Mouse (Mus musculus) forebrain, embryonic 15.5 days (tissue): ENCODE results near the gene Sigmar1. TPM values are rescaled to one million over a fixed set of nuclear protein-coding genes. Genes with fewer than 3 reads are reported as not detected.
"Not testable (repeated sequence)": the region's sequence is repeated elsewhere in the genome, so short reads cannot be mapped to it uniquely, and the experiment has no call there.

Source experiments
- ATAC-seq: fragments of 200-750 bp; cut with Nextera tagmentation; replicated peaks from 2 replicates; pipeline ENCODE4 v1.8.0; 2017; ENCODE audit warnings: mild to moderate bottlenecking, moderate TSS enrichment, moderate library complexity
- H3K27ac ChIP-seq: fragments of 300-500 bp; sonication (generic); replicated peaks from 2 replicates; pipeline ENCODE4 v1.5.1; 2015; ENCODE audit warnings: mild to moderate bottlenecking, inconsistent platforms
- H3K27me3 ChIP-seq: fragments of 300-500 bp; sonication (generic); 2 replicates; pipeline ENCODE4 v1.6.1; 2015; ENCODE audit warnings: inconsistent platforms
- H3K36me3 ChIP-seq: fragments of 300-500 bp; sonication (generic); 2 replicates; pipeline ENCODE4 v1.6.1; 2015; ENCODE audit warnings: mild to moderate bottlenecking, inconsistent platforms
- H3K4me1 ChIP-seq: fragments of 300-500 bp; sonication (generic); 2 replicates; pipeline ENCODE4 v1.6.1; 2015; ENCODE audit warnings: inconsistent platforms
- H3K4me2 ChIP-seq: fragments of 300-500 bp; sonication (generic); replicated peaks from 2 replicates; pipeline ENCODE4 v1.6.1; 2015; ENCODE audit warnings: mild to moderate bottlenecking, inconsistent platforms
- H3K4me3 ChIP-seq: fragments of 300-500 bp; sonication (generic); 2 replicates; pipeline ENCODE4 v1.5.1; 2015; ENCODE audit warnings: mild to moderate bottlenecking, inconsistent platforms
- H3K9ac ChIP-seq: fragments of 300-500 bp; sonication (generic); replicated peaks from 2 replicates; pipeline ENCODE4 v1.6.1; 2015; ENCODE audit warnings: mild to moderate bottlenecking, inconsistent platforms
- H3K9me3 ChIP-seq: fragments of 300-500 bp; sonication (generic); 2 replicates; pipeline ENCODE4 v1.6.1; 2016; ENCODE audit warnings: inconsistent platforms
- WGBS: fragments of 180-500 bp; shearing (Covaris S2); methylation state at CpG from one replicate; pipeline ENCODE4 v1.1.7; 2015; ENCODE audit warnings: mixed read lengths; 5-methylcytosine and 5-hydroxymethylcytosine counted together
- polyA plus RNA-seq: library from polyadenylated mRNA; unstranded; fragments of >200 nt; fragmentation: Nextera tagmentation; extraction: Ambion mirVana; gene quantifications from 2 replicates; pipeline ENCODE4 v1.2.1, GENCODE M21; 2015

Sigmar1 gene
- 46.3 and 46.5 TPM in 2 replicates for polyA plus RNA-seq

DNA sequence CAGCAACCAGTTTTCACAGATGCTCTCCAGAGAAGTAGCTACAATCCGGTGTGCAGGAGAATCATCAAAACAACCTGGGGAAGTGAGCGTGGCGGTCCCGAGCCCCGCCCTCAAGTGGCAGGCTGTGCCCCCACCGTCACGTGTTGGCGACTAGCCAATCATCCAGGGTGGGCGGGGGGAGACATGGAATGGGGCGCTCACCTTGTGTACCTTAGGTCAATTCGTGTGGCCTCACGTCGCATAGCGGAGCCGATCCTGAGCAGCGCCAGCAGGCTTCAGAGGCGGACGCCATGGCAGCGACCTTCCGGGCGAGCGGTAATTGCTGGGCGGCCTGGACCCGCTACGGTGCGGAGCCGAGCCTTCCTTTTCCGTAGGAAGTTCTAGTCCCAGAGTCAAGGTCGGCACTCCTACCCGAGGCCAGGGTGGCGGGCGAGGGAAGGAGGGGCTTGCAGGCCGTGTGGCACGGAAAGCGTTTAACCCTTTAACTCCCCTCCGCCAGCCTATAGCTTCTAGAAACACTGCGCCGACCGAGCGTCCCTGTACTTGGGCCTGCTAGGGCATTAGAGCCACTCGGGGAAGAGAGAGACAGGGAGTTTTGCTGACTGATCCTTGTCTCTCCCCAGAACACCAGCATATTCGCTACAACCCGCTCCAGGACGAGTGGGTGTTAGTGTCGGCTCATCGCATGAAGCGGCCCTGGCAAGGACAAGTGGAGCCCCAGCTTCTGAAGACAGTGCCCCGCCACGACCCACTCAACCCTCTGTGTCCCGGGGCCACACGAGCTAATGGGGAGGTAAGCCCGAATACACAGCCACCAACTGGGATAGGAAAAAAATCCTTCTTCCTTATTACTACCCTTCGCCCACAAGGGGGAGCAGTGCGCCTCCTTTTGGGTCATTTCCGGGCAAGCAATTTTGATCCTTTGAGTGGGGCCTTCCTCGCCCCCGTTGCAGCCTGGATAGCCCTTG is at the start of gene Sigmar1:
Gene Sigmar1, minus strand, starts transcription at position 820 of the 968 bp plus-strand sequence.
- Histone ChIP-seq H3K27me3 (no peaks in the 10 kb centered on the region), H3K9me3 (no peaks in the 10 kb centered on the region), H3K4me1 (peaks cover 20% of the 10 kb centered on the region), H3K27ac (peak within 1 kb of the TSS; percentile 66), H3K9ac (peak within 1 kb of the TSS; percentile 74), H3K4me3 (peak within 1 kb of the TSS; percentile 75), H3K36me3 (no peaks in the 10 kb centered on the region), H3K4me2 (peak within 1 kb of the TSS; percentile 93)
- WGBS, result under 1% methylated on average over 57 of the region's 57 CpGs
- peak; percentile 60 for ATAC-seq

DNA sequence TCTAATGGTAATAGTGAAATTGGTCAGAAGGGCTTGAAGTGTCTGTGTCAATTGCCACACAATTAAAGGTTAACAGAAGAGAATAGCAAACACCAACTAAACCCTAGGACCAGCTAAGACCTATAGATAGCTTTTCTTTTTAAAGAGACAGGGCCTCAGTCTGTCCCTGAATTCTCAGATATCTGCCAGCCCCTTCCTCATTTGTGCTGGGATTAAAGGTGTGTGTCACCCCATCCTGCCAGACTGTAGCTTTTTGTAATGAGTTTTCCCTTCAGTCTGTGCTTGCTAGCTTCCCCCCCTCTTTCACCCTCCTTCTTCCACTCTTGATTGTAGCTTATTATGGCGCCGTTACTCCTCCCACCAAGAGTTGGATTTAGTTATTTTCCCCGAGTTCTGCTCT is 27.2 kb upstream of the Sigmar1 start:
- H3K27ac ChIP-seq, H3K4me1 ChIP-seq, H3K27me3 ChIP-seq, ATAC-seq, H3K4me2 ChIP-seq, H3K9me3 ChIP-seq, H3K4me3 ChIP-seq, H3K9ac ChIP-seq, H3K36me3 ChIP-seq: not testable (repeated sequence)
- WGBS, result 20% methylated on average over 3 of the region's 3 CpGs

DNA sequence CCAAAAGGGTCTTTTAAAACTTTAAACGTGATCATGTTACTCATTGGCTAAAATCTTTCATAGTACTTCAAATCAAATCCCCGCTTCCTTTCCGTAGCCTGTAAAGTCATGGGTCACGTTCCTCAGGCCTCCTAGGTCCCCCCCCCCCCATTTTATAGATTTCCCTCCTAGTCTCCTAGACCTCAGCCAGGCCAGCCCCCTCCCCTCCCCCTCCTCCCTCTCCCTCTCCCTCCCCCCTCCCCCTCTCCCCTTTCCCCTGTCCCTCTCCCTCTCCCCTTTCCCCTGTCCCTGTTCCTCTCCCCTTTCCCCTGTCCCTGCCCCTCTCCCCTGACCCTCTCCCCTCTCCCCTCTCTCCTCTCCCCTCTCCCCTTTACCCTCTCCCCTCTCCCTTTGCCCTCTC is 26.8 kb upstream of the Sigmar1 start:
- not testable (repeated sequence) for H3K27ac ChIP-seq, H3K4me2 ChIP-seq, H3K9me3 ChIP-seq, H3K4me3 ChIP-seq, ATAC-seq, H3K4me1 ChIP-seq, H3K36me3 ChIP-seq, H3K27me3 ChIP-seq, H3K9ac ChIP-seq
- WGBS, result 23% methylated on average over 4 of the region's 4 CpGs

DNA sequence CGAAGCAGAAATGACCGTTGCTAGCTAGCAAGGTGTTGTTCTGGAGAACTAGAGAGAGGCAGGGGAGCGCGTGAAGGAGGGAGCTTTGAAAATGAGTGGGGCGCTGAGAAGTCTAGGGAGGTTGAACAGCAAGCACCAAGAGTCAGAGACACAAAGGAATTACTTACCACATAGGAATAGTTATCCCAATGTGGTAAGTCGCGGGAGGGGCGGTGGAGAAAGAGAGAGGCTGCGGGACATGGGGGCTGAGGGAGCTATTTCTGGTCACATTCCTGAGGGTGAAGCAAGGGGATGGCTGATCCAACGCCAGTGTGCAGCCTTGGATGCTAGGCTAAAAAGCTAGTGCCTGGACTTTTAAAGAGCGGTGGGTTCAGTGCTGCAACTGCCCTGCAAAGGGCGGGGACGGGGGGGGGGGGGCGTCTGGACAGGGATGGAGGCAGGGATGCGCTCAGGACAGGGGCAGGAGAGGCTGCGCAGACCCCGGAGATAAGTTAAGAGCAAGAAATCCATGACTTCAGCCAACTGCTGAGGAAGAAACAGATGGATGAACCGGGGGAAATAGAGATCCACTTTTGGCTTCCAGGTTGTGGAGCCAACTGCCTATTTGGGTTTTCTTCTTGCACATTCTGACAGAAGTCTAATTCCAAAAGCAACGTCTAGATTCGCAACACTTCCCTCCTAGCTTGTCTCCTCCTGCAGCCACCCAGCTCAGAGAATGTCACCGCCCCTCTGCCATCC is 26.0 kb upstream of the Sigmar1 start:
- H3K36me3 ChIP-seq, H3K4me3 ChIP-seq: not testable (repeated sequence)
- WGBS, result 14% methylated on average over 15 of the region's 21 CpGs

DNA sequence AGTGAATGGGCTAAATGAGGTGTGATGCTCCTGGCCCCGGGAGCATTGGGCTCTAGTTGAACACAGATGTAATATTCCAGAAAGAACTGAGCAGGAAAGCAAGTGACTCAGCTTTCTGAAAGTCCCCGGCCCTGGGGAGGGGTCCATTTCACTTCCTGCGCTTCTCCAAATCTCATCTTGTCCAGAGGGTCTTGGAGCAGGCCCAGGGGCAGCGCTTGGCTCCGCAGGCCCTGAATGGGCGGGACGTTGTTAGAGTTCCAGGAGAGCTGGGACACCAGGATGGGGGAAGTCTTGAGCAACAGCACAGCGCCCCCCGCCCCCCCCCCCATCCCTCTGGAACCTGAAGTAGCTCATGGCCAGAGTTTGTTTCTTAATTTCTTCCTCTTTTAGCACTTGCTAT is 25.3 kb upstream of the Sigmar1 start:
- H3K4me3 ChIP-seq, H3K9me3 ChIP-seq, H3K27ac ChIP-seq, H3K4me1 ChIP-seq, H3K27me3 ChIP-seq, H3K4me2 ChIP-seq, H3K9ac ChIP-seq, H3K36me3 ChIP-seq, ATAC-seq: not testable (repeated sequence)
- 13% methylated on average over 9 of the region's 9 CpGs for WGBS

More for the DNA sequence above, 26.0 kb upstream of the Sigmar1 start:
- not testable (repeated sequence) for H3K27me3 ChIP-seq, H3K4me2 ChIP-seq, H3K27ac ChIP-seq, H3K9me3 ChIP-seq, H3K9ac ChIP-seq, ATAC-seq, H3K4me1 ChIP-seq

DNA sequence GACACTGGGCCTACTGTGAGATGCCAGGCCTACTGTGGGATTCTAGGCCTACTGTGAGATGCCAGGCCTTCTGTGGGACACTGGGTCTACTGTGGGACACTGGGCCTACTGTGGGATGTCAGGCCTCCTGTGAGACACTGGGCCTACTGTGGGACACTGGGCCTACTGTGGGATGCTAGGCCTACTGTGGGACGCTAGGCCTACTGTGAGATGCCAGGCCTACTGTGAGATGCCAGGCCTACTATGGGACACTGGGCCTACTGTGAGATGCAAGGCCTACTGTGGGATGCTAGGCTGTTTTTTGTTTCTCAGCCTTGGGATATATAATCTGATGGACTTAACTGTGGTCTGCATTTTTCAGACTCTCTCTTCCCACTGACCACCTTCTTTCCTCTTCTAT is 19.9 kb upstream of the Sigmar1 start:
- not testable (repeated sequence) for H3K9ac ChIP-seq, H3K36me3 ChIP-seq, H3K9me3 ChIP-seq, H3K4me3 ChIP-seq, ATAC-seq, H3K27ac ChIP-seq, H3K27me3 ChIP-seq, H3K4me2 ChIP-seq, H3K4me1 ChIP-seq
- WGBS, result 84% methylated on average over 1 of the region's 1 CpGs

DNA sequence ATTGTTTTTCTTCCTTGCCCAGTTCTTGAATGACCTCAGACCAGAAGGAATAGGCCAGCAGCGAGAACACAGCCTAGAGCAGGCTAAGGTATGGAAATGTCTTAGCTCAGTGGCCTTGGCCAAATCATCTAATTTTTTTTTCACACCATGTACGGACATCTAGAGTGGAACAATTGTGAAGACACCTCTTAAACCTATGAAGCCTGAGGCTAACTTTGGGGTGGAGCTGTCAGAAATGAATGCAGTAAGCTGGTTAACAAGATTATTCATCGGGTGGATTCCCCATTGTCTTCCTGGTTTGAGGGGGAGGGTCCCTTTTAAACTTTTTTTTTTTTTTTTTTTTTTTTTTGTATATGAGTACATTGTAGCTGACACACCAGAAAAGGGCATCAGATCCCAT is 18.5 kb upstream of the Sigmar1 start:
- WGBS, result 59% methylated on average over 3 of the region's 3 CpGs
- H3K4me2 ChIP-seq, result peak overlapping the region; percentile 52
- H3K4me3 ChIP-seq, result peak overlapping the region; percentile 48
- peak overlapping the region; percentile 68 for H3K27ac ChIP-seq
- ATAC-seq, H3K27me3 ChIP-seq, H3K4me1 ChIP-seq, H3K9me3 ChIP-seq, H3K36me3 ChIP-seq: not testable (repeated sequence)
- 0 out of 2 replicates have a peak overlapping the region, but pooled peaks have one; percentile 15 for H3K9ac ChIP-seq

DNA sequence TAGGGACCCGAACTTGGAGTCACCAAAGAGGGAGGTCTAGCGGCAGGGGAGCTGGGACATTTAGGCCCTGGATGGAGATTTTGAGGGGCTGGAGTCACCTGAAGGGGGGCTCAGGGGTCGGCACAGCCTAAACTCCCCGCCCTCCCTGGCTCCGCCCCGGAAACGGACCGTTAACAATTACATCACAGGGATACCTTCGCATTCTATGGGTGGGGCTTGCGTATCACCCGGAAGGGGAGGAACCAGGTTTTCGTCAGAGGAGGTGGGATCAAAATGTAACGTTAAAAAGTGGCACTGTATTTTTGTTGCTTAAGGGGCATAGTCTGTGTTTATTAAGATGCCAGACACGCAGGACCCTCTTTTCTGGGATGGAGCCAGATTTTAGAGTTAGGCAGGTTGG is 18.0 kb upstream of the Sigmar1 start, which contains the start of gene Ccl27a:
Gene Ccl27a, minus strand, starts transcription at position 246 of the 400 bp plus-strand sequence.
- WGBS, result 1% methylated on average over 12 of the region's 14 CpGs
- peak within 1 kb of the TSS; percentile 46 for H3K9ac ChIP-seq
- not testable (repeated sequence) for H3K27me3 ChIP-seq

DNA sequence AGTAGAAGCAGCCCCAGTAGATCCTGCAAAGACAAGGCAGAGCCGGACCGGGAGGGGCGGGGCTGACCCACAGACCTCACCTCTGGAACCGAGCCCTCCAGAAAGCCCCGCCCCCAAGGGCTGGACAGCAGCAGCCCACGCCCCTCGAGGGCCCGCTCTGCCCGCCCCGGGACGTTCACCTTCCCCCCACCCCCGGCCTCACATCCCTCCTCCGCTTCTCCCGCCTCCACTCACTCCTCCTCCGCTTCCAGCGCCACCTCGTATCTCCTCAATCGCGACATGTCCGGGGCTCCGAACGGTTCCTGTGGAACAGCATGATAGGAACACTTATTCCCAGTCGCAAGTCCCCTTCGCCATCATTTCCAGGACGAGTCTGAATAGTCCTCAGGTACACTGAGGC is 17.5 kb upstream of the Sigmar1 start:
- 0% methylated on average over 23 of the region's 25 CpGs for WGBS
- not testable (repeated sequence) for ATAC-seq, H3K27ac ChIP-seq

More for the DNA sequence above, 18.0 kb upstream of the Sigmar1 start, which contains the start of gene Ccl27a:
- not testable (repeated sequence) for H3K36me3 ChIP-seq, ATAC-seq, H3K4me1 ChIP-seq, H3K9me3 ChIP-seq
- Histone ChIP-seq H3K27ac (peak within 1 kb of the TSS; percentile 68), H3K4me3 (peak within 1 kb of the TSS; percentile 48), H3K4me2 (peak within 1 kb of the TSS; percentile 52)

DNA sequence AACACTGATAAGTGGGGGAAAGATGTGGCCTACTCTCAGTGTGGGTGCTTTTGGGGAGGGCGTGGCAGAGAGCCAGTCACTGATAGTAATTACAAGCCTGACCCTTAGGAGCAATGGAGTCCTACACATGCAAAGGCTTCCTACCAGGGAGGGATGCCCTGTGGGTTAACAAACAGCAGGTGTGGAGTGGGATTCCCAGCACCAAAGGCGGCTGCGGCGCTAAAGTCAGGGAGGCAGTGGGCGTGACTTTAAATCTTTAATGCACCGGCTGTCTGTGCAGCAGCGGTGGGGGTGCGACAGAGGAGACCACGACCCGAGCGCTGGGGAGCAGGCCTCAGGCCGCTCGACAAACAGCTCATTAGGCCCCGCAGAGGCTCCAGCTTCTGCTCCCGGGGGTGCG is 17.0 kb upstream of the Sigmar1 start:
- not testable (repeated sequence) for H3K27ac ChIP-seq, H3K27me3 ChIP-seq, ATAC-seq, H3K9ac ChIP-seq, H3K36me3 ChIP-seq, H3K9me3 ChIP-seq, H3K4me1 ChIP-seq
- peak overlapping the region; percentile 41 for H3K4me2 ChIP-seq
- H3K4me3 ChIP-seq, result peak overlapping the region; percentile 31
- 6% methylated on average over 7 of the region's 16 CpGs for WGBS

More for the DNA sequence above, 17.5 kb upstream of the Sigmar1 start:
- Histone ChIP-seq H3K4me3 (peak overlapping the region; percentile 48), H3K9ac (peak overlapping the region; percentile 46), H3K4me2 (peak overlapping the region; percentile 52)
- H3K36me3 ChIP-seq, H3K4me1 ChIP-seq, H3K27me3 ChIP-seq, H3K9me3 ChIP-seq: not testable (repeated sequence)

DNA sequence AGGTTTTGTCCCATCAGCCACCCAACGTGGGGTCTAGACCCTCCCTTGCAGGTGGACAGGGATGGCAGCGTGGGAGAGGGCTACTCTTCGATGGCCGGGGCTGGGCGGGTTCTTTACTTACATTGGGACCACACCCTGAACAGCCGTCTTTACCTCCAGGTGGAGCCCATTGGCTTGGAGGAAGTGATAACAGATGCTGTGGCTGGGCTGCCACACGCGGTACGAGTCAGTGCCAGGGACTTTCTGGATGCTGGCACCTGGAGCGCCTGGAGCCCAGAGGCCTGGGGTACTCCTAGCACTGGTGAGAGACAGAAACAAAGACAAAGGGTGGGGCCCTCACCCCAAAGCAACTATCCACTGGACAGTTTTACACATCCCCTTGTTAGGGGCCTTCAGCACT is 11.3 kb upstream of the Sigmar1 start:
- not testable (repeated sequence) for H3K9me3 ChIP-seq, H3K27me3 ChIP-seq, H3K36me3 ChIP-seq, H3K4me2 ChIP-seq, H3K4me1 ChIP-seq, ATAC-seq, H3K4me3 ChIP-seq, H3K27ac ChIP-seq, H3K9ac ChIP-seq
- WGBS, result 75% methylated on average over 10 of the region's 10 CpGs

DNA sequence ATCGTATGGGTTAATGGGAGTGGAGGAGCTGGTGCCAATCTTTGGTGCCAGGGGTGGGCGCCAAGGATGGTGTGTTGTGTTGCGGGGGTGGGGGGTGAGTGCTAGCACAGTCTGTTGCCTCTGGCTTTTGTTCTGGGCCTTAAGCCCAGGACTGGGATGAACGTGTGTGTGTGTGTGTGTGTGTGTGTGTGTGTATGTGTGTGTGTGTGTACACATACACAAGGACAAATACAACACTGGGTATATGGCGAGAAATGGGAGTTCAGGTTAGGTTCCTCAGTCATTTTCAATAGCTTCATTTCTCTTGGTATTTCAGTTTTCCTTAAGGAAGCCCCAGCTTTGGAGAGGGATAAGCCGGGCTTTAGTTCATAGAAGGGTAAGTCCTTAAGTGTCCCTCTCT is 7.2 kb upstream of the Sigmar1 start:
- not testable (repeated sequence) for H3K27ac ChIP-seq, ATAC-seq, H3K36me3 ChIP-seq, H3K9ac ChIP-seq, H3K4me3 ChIP-seq, H3K27me3 ChIP-seq, H3K4me2 ChIP-seq, H3K9me3 ChIP-seq
- WGBS, result 61% methylated on average over 3 of the region's 6 CpGs
- H3K4me1 ChIP-seq, result peaks cover 32% of the 10 kb centered on the region
